Comparison of ENCODE assay signal across 6 mouse cellular contexts in the genomic region with DNA sequence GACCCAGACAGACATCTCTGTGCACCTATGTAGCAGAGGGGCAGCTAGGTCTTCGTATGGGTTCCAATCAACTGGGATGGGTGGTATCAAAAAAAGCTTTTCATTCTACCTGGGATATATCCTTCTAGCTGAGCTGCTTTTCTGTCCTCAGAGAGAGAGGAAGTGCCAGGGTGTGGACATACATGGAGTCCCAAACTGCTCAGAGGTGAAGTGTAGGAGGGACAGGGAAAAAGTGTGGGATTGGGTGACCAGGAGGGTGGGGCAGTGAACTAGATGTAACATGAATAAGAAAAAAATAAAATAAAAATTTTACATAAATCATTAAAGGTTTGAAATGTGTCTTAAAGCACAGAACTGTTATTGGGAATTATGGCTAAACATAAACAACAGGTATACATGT. TPM values are rescaled to one million over a fixed set of nuclear protein-coding genes. Genes with fewer than 3 reads are reported as not detected.
A peak's percentile ranks its signal among the peaks of the same experiment; 100 is the strongest.
DNase-seq lines count a peak whose midpoint lies in the region; ATAC-seq and TF ChIP-seq lines count a peak whose summit lies in the region.
"Not testable (repeated sequence)": the region's sequence is repeated elsewhere in the genome, so short reads cannot be mapped to it uniquely, and the experiment has no call there.
"Had no signal": no experiment of that assay in that cellular context is flagged by ENCODE, and none has a peak within 500 bp of the region (broad histone marks: within the 10 kb centered on the region; RNA-seq: fewer than 3 reads in every experiment).

No protein-coding gene starts in this region.

- H3K4me3 ChIP-seq in embryonic facial prominence, embryonic 13.5 days; heart, embryonic 11.5 days (ENCODE audit: low read depth, low read length); hindbrain, postnatal 0 days (ENCODE audit: low read length); midbrain, embryonic 14.5 days (replicated peaks; ENCODE audit: low read depth, low read length): not testable (repeated sequence)

- DNase-seq in hindbrain, postnatal 0 days (ENCODE audit: low spot score); midbrain, embryonic 14.5 days: not testable (repeated sequence)

- H3K9me3 ChIP-seq in embryonic facial prominence, embryonic 13.5 days; heart, embryonic 11.5 days (replicated peaks; ENCODE audit: control insufficient read depth, low read length); hindbrain, postnatal 0 days (ENCODE audit: low read length); midbrain, embryonic 14.5 days (ENCODE audit: control insufficient read depth, low read length): not testable (repeated sequence)

- not testable (repeated sequence) for H3K27me3 ChIP-seq in embryonic facial prominence, embryonic 13.5 days; heart, embryonic 11.5 days (ENCODE audit: control insufficient read depth, insufficient read depth, low read length); hindbrain, postnatal 0 days (ENCODE audit: insufficient read depth, low read length); midbrain, embryonic 14.5 days (ENCODE audit: control insufficient read depth, insufficient read depth, low read length)

- 0 out of 2 replicates have a peak, but pooled peaks have one; percentile 65 for ATAC-seq in embryonic facial prominence, embryonic 13.5 days (ENCODE audit: insufficient number of reproducible peaks, insufficient read depth, low FRiP score, low TSS enrichment, low read depth)
- peak; percentile 61 for ATAC-seq in heart, embryonic 11.5 days (replicated peaks; ENCODE audit: insufficient number of reproducible peaks, low FRiP score, low TSS enrichment)
- 0 out of 2 replicates have a peak, but pooled peaks have one; percentile 51 for ATAC-seq in hindbrain, postnatal 0 days
- ATAC-seq in midbrain, embryonic 14.5 days (ENCODE audit: low FRiP score, low TSS enrichment), result peak; percentile 53; the same call in 1 of the 2 replicates
- ATAC-seq in neutrophil, adult 5-6 weeks (ENCODE audit: extremely low read depth, insufficient number of reproducible peaks, low FRiP score, poor library complexity, severe bottlenecking), result peak; percentile 41; the same call in 1 of the 2 replicates

- H3K4me2 ChIP-seq in embryonic facial prominence, embryonic 13.5 days; heart, embryonic 11.5 days; hindbrain, postnatal 0 days (ENCODE audit: low read depth, low read length); midbrain, embryonic 14.5 days (ENCODE audit: low read length): not testable (repeated sequence)

- WGBS in embryonic facial prominence, embryonic 13.5 days, result 71% methylated on average over 1 of the region's 1 CpGs
- WGBS in heart, embryonic 11.5 days (ENCODE audit: insufficient replicate concordance), result 73% methylated on average over 1 of the region's 1 CpGs
- 69% methylated on average over 1 of the region's 1 CpGs for WGBS in hindbrain, postnatal 0 days
- 88% methylated on average over 1 of the region's 1 CpGs for WGBS in midbrain, embryonic 14.5 days

- TF ChIP-seq CTCF in hindbrain, postnatal 0 days (IDR thresholded peaks at IDR 0.05; ENCODE audit: low read depth), result not testable (repeated sequence)

- not testable (repeated sequence) for H3K4me1 ChIP-seq in embryonic facial prominence, embryonic 13.5 days; heart, embryonic 11.5 days (ENCODE audit: control insufficient read depth, insufficient read depth, low read length); hindbrain, postnatal 0 days (ENCODE audit: insufficient read depth, low read length); midbrain, embryonic 14.5 days (ENCODE audit: control insufficient read depth, insufficient read depth, low read length)

- not testable (repeated sequence) for H3K27ac ChIP-seq in embryonic facial prominence, embryonic 13.5 days; heart, embryonic 11.5 days (ENCODE audit: low read depth, low read length); hindbrain, postnatal 0 days; midbrain, embryonic 14.5 days (replicated peaks; ENCODE audit: low read depth, low read length)

- H3K9ac ChIP-seq in embryonic facial prominence, embryonic 13.5 days; heart, embryonic 11.5 days (ENCODE audit: low read depth, low read length); hindbrain, postnatal 0 days (replicated peaks; ENCODE audit: low read length); midbrain, embryonic 14.5 days (replicated peaks; ENCODE audit: low read length): not testable (repeated sequence)

- H3K36me3 ChIP-seq in embryonic facial prominence, embryonic 13.5 days; heart, embryonic 11.5 days (ENCODE audit: control insufficient read depth, insufficient read depth, low read length); hindbrain, postnatal 0 days (ENCODE audit: insufficient read depth, low read length); midbrain, embryonic 14.5 days (ENCODE audit: control insufficient read depth, insufficient read depth, low read length): not testable (repeated sequence)

RNA-seq across cellular contexts. Expression of a gene that starts 30.8 kb away (rescaled TPM):
- 7.7 and 8.4 TPM in 2 replicates for polyA plus RNA-seq in embryonic facial prominence, embryonic 13.5 days (2015; fragmentation: Nextera tagmentation; extraction: Ambion mirVana)
- polyA plus RNA-seq in heart, embryonic 11.5 days (2014; fragmentation: Nextera tagmentation; extraction: Ambion mirVana), result 5.6 and 5.9 TPM in 2 replicates
- total RNA-seq in hindbrain, postnatal 0 days (2014; rRNA removed), result 3.7 and 4.2 TPM in 2 replicates
- 4.3 and 6.3 TPM in 2 replicates for polyA plus RNA-seq in hindbrain, postnatal 0 days (2015; fragmentation: Nextera tagmentation; extraction: Ambion mirVana)
- polyA plus RNA-seq in midbrain, embryonic 14.5 days (2014; fragmentation: Nextera tagmentation; extraction: Ambion mirVana), result 9.8 and 12.6 TPM in 2 replicates
- 12.4 and 14.2 TPM in 2 replicates for total RNA-seq in neutrophil, adult 5-6 weeks (2017)
- polyA plus RNA-seq: erythroblast, embryonic 14.5 days had no signal

RNA-seq across cellular contexts. Expression of a gene that starts 57.4 kb away (rescaled TPM):
- polyA plus RNA-seq in embryonic facial prominence, embryonic 13.5 days (2015; fragmentation: Nextera tagmentation; extraction: Ambion mirVana), result 8.9 and 10.2 TPM in 2 replicates
- polyA plus RNA-seq in heart, embryonic 11.5 days (2014; fragmentation: Nextera tagmentation; extraction: Ambion mirVana), result 2.4 and 3.1 TPM in 2 replicates
- total RNA-seq in hindbrain, postnatal 0 days (2014; rRNA removed), result 7.9 and 11.5 TPM in 2 replicates
- polyA plus RNA-seq in hindbrain, postnatal 0 days (2015; fragmentation: Nextera tagmentation; extraction: Ambion mirVana), result 7.4 and 7.9 TPM in 2 replicates
- 18.8 and 19.4 TPM in 2 replicates for polyA plus RNA-seq in midbrain, embryonic 14.5 days (2014; fragmentation: Nextera tagmentation; extraction: Ambion mirVana)
- 13.2 and 18.3 TPM in 2 replicates for total RNA-seq in neutrophil, adult 5-6 weeks (2017)
- polyA plus RNA-seq: erythroblast, embryonic 14.5 days had no signal

RNA-seq across cellular contexts. Expression of a gene that starts 57.4 kb away (rescaled TPM):
- 25.9 and 28.1 TPM in 2 replicates for polyA plus RNA-seq in embryonic facial prominence, embryonic 13.5 days (2015; fragmentation: Nextera tagmentation; extraction: Ambion mirVana)
- 34.4 and 36.4 TPM in 2 replicates for polyA plus RNA-seq in heart, embryonic 11.5 days (2014; fragmentation: Nextera tagmentation; extraction: Ambion mirVana)
- 15.9 and 18.0 TPM in 2 replicates for total RNA-seq in hindbrain, postnatal 0 days (2014; rRNA removed)
- polyA plus RNA-seq in hindbrain, postnatal 0 days (2015; fragmentation: Nextera tagmentation; extraction: Ambion mirVana), result 21.8 and 24.4 TPM in 2 replicates
- 36.9 and 42.3 TPM in 2 replicates for polyA plus RNA-seq in midbrain, embryonic 14.5 days (2014; fragmentation: Nextera tagmentation; extraction: Ambion mirVana)
- 22.5 and 25.1 TPM in 2 replicates for total RNA-seq in neutrophil, adult 5-6 weeks (2017)
